Mouse (Mus musculus) cortical plate, adult 2 months (tissue): ENCODE measurements around the gene Cab39.

Experiments
- CTCF ChIP-seq: fragments of 200-500 bp; IDR thresholded peaks from 2 replicates; pipeline ENCODE4 v1.5.1; 2011; ENCODE audit warnings: mild to moderate bottlenecking, control low read depth, low read length; ENCODE audit not compliant: insufficient read depth; ENCODE audit errors: extremely low read depth
- POLR2A ChIP-seq: fragments of 200-500 bp; IDR thresholded peaks from 2 replicates; pipeline ENCODE4 v1.6.1; 2011; ENCODE audit warnings: mild to moderate bottlenecking, low read length, control low read depth; ENCODE audit not compliant: insufficient read depth; ENCODE audit errors: extremely low read depth

DNA sequence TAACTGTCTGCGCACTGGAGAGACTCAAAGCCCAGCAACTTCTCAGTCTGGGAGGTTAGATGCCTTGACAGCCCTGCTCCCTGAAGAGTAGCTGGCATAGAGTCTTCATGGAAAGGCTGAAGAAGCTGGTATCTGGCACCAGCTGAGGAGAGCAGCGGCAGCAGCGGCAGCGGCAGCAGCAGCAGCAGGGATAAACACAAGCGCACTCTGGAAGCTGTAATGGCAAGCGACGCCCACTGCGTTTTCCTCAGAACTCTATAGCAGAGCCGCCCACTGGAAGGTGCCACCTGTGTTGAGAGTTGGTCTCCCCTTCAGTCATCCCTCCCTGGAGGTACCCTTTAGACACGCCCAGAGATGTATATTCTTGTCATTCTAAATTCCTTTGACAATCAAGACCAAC, 17.1 kb upstream of the Cab39 start:
- no peak for TF ChIP-seq CTCF
- no peak for TF ChIP-seq POLR2A
